Mouse (Mus musculus) inflammation-experienced regulatory T-cells, adult 6 months (primary cell): ENCODE measurements at regions not wholly inside any gene's neighbourhood (a gene's known extent, or its start where the extent isn't known, plus 50 kb on each side); places are given as distances from the start of the nearest gene placed in this dataset.

ENCODE experiments used
- ATAC-seq: one replicate; pipeline ENCODE4 v1.8.0; 2017

DNA sequence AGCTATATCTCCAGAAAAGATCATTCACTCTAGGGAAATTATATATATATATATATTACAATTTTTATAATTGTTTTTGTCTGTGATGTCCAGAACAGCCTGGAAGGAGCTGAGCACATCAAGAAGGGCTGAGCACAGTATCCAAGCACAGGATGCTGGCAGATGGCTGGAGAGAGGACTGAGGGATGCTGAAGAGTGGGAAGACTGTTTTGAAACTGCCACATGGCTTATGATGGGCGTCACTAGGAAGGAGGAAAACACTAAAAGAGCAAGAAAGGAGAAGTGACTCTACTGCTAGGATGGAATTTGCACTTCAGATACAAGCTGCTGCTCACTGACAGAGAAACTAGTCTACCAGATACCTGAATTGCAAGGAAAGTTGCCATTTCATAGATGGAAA is 50.4 kb upstream of the Atg10 start:
- no peak for ATAC-seq

DNA sequence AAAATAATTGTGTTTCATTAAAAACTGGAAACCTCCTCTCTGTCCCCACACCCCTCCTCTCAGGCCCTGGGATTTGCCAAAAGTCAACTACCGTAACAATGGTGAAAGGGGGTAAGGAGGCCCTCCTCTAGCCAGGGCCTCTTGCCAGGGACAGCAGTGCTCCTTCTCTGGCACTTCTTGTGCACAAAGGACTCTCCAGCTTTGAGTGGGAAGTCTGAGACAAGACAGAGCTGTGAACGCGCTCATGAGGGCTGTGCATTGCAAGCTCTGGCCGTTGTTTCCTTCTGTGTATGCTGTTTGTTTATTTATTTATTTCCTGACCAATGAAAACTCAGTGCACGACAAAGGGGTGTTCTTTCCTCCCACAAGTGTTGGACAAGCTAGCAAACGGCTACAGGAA is 50.8 kb upstream of the Atg10 start:
- ATAC-seq, result no peak

DNA sequence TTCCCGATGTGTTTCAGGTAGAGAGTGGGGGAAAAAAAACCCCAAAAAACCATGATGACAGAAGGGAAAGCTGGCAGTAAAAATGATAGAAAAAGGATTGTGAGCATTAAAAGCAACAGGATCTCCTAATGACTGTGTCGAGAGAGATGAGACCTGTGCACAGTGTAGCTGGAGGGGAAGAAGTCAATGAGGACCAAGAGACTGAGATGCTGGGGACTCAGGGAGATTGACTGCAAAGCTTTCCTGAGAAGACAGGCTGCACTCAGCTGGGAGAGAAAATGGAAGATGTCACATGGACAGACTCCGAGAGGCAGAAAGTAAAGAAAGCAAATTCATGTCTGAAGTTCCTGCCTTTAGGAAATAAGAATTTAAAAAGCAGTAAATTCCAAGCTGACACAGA is 55.7 kb upstream of the Atg10 start:
- ATAC-seq, result no peak

DNA sequence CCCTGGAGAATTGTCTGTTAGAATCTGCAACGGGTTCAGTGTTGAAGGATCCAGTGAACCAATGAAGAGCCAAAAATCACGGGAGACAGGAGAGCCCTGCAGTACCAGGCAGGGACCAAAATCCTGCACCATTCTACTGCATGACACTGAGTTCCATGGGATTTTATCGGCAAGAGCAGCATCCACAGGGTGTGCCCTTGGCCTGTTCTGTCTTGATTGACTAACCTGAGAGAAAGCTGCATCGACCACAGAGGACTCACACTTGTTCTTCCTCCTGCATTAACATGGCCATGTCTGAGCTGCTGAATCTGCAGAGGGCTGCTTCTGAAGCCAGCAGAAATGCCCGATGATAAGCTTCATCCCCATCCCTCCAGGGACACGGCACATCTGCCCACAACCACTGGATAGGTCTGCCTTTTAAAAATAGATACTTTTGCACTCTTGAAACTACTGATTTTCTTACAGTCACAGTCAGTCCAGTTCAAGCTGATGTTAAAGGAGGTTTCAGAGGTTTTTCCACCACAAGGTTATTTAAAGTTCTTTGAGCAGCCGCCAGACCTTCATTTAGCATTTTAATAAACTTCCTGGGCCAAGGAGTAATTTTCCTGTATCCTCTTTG is 71.9 kb upstream of the Atg10 start:
- no peak for ATAC-seq

DNA sequence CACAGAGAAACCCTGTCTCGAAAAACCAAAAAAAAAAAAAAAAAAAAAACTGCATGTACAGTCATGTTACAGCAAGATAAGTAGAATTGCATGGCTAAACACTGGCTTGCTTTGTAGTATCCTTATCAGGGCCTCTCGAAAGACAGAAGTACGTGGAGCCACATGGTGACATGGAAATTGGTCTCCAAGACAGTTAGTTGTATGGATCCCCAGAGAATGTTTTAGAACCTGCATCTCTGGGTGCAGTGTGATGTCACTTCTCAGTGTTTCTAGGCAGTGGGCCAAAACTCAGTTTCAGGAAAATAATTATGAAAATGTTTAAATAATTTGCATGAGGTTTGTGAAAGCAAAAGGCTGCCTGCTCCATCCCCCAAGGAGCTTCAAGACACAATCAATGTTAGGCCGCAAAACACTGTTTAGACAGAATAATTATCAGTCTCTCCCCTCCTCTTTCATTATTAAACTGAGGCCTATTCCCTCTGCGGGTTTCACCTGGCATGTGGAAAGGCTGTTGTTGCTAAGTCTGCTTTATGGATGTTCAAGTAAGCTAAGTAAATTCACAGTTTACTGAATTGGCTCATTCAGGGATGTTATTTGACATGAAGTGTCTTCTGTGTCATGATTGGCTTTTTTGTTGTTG is 72.9 kb upstream of the Atg10 start:
- ATAC-seq, result peak; percentile 25

DNA sequence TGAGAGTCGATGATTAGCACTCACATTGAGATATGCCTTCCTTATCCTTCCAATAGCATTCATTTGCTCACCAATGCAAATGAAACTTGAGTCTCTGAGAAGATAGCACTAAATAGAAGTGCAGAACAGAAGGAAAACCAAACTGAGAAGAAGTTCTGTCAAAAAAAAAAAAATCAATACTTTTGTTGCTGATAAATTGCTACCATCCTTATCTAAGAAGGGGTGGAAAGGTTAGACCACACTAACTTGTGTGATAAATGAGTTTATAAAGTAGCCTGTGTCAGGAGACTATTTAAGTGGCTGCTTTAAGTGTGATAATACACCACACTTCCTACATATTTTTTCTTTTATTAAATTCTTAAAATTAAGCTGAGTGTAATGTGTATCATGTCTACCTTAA is 78.1 kb upstream of the Atg10 start:
- no peak for ATAC-seq

DNA sequence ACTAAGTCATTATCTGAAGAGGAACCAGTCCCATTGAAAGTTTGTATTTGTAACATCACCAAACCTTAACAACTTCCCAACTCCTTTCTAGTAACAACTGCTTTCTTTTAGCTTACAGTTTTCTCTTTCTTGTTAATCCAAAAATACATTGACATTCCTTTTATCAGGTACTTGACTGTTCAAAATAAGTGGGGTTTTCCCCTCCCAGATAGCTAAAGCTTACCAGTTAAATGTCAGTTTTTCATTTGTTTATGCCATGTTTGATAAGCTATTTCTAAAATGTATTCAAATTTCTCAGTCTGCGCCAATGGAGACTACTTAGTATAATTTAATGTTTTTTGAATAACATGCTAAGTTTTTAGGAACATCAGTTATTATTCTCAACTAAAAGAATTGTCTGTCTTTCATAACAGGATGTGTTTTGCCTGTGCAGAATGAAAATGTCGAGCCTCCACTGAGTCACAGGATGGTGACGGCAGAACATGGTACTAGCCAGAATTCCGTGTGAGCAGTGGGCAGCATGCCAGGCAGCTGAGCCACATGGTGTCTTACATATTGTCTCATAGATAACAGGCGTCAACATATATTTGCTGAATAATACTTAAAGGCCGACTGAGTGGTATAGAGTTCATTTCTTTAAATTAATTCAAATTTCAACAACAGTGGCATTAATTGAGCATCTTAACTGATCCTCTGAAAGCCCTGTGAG is 82.1 kb upstream of the Atg10 start:
- peak; percentile 92 for ATAC-seq

DNA sequence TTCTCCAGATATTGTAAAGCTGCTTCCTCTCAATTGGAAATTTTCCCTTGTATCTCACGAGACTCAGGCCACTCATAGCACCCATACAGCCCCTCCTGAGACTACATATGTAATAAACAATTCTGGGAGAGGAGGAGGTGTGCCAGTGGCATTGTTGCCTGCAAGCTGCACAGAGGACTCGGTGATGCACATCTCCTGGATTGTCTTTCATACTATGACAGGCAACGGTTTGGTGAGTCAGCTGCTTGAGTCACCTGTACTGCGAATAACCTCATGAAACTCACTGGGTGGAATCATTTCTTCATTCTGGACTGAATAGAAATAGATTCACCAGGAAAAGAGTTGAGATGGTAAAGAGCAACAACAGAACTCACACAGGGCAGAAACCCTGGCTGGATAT is 82.8 kb upstream of the Atg10 start:
- ATAC-seq, result no peak

DNA sequence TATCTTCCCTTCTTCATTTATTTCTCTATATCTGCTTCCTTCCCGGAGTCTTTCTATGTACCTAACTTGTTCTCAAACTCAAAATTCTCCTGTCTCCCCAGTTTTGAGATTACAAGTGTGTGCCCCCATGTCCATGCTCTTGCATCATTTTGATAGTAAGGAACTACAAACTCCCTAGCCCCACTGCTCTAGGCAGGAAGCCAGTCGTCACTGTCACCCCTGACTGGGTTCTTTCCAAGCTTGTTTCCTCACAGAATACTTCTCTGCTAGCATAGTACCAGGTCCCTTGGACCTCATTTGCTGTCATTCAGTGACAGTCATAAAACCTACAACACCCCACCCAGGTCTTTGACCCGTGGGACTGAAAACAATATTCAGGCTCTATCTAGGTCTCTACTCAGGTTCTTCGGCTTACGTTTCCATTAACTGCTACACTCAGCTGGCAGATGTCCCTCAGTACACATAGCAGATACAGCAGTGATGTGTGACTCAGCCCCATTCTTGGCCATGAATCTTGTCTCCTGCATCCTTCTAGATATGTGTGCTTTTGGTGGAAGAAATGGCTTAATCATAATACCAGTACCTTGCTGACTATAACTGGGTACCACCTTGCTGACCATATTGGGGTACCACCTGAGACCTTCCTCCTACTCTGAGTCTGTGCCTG is 89.3 kb upstream of the Atg10 start:
- ATAC-seq, result no peak

DNA sequence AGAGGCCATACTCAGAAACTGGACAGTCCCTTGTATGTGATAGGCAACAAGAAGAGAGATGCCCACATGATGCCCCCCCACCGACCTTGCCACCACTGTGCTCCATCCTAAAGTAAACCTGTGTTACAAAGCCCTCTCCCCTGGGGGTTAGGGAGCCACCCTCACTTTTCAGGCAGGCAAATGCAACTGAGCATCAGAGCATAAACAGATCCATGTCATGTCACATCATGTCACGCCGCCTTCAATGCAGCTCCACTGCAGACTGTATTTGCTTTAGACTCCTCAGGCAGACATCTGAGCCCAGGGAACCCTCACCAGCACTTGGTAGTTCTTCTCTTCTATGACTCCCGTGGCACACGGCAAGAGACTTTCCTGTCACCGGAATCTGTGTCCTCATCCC is 98.6 kb upstream of the Atg10 start:
- no peak for ATAC-seq

DNA sequence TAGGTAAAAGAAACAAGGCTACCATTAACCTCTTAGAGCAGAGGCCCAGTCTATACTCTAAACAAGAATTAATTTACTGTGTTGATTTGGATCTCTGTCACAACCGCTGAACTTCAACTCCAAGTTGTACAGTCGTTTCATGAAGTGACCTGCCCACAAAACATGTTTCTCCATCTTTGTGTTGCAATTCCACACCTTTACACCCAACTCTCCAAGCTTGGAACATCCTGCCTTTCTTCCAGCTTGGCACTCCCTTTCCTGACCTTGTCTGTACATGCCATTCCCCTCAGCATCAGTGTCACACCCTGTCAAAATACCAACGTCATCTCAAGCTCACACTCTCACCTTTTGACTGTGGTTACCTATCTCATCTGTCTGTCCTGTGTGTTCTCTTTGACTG is 103.1 kb upstream of the Atg10 start:
- ATAC-seq, result no peak

DNA sequence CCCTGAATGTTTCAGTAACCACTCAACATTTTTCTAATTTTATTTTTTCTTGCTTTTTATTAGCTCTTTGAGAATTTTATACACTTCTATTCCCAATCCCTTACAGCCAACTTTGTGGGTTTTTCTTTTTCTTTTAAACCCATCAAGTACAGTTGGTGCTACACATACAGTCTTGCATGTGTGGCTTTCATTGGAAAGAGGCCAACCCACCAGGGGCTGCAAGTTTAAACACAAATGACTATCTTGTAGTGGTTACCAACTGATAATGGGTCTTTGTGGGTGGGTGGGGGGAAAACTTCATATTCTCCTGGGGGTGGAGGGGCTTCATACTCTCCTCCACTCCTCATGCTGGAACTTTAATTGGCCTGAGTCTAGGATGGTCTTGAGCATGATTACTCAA is 110.5 kb upstream of the Atg10 start:
- ATAC-seq, result no peak

DNA sequence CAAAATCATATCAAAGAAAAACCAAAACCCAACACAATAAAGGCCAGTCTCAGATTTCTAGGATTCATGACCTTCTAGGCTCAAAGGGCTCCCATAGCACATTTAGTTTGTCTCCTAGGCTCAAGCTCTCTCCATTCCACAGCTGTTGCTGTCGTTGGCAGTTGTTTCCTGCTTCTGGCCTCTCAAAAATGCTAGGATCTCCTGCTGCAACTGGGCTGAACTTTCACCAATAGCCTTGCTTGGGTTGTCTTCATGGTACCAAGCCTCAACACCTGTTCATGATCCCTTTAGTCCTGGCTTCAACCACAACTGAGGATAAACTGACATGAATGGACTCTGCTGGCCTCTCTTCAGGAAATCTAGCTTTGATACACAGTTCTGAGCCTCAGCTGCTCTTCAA is 115.9 kb upstream of the Ssbp2 start:
- no peak for ATAC-seq

DNA sequence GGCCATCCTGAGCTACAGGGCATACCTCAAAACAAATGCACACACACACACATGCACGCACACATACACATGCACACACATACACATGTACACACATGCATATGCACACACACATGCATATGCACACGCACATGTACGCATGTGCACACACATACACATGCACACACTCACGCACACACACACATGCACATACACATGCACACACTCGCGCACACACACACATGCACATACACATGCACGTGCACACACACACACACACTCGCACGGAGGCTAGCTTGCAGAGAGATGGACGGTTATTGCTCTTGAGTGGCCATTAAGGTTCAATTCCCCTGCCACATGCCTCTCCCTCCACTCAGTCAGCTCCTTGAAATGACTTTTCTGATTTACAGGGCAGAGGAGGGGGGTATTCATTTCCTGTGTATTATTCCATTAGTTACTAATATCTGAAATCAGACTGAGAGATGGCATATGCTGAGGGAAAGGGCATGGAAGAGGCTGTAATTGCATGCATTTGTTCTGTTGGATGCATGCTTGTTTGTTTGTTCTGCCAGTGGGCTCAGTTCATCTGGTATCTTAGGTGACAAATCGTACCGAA is 111.5 kb upstream of the Ssbp2 start:
- no peak for ATAC-seq

DNA sequence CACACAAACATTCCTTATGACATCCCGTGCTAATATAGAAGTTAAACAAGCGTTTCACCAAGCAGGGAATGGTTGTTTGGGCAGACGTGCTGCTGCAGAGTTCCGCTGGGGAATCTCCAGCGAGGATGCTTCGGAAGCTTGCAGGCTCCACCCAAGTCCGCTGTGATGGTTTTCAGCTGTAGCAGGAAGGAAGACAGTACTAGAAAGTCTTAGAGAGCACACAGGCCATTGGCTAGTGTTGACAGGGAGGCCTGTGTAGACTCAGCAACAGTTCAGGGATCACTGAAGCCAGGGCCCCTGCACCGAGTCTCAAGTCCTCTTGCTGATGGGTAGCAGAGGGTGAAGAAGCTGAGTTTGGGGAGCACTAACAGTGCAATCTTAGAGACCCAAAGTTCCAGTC is 107.8 kb upstream of the Ssbp2 start:
- ATAC-seq, result no peak

DNA sequence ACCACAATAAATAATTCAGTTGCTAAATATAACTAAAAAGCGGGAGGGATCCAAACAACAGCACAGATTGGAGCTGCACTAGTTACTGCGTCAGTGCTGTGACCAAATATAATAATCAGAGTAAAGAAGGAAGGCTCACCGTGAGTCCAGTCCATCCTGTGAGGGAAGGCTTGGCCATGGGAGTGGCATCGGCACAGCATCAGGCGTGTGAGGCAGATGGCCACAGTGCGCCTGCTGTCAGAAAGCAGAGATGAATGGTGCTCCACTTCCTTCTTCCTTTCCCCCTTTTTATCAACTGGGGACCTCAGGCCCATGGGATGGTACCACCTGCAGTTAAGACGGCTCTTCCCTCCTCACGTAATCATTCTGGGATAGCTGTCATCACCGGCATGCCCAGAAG is 103.6 kb upstream of the Ssbp2 start:
- ATAC-seq, result no peak

DNA sequence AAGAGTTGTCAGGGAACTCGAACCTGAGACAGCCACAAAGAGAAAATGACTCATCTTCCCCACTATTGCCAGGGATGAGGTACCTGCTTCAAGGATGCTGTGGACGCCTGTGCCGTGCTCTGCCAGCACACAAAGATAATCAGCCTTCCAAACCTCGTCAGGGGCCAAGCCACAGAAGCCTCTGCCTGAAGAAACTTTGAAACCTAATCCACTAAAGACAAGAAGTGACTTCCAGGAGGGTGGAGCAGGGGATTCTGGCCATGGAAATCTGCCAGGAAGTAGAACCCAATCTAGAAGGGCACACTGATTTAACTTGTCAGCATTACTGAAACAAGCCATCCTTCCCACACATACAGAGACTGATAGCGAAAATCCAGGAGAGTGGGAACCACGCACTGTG is 100.0 kb upstream of the Ssbp2 start:
- ATAC-seq, result peak; percentile 22

DNA sequence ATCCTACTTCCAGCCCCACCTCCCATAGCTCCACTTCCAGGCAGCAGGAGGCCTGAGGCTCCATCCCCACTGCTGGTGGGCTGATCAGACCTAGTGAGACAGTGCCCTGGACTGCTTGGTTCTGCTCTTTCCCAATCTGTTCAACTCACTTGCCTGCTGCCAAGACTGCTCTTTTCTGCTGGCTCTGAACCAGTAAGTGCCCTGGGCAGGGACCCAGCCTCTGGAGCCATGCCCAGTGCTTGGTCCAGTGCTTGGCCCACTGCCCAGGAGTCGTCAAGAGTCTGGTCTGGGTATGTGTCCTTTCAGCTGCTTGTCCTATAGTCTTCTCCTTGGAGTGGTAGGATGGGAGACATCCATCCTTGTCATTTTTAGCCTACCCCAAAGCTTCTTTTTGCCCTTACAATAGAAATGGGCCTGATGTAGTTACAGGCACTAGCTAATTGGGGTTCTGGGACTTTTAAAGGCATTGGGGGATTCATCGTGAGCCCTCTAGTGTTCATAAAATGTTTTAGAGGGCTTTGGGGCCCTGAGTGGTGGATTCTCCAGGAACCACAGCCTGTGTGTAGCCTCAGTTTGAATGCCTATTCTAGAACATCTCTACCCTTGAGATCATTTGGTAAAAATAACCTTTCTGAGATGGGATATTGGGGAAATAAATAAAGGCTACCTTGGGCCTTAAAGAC is 94.7 kb upstream of the Ssbp2 start:
- no peak for ATAC-seq

DNA sequence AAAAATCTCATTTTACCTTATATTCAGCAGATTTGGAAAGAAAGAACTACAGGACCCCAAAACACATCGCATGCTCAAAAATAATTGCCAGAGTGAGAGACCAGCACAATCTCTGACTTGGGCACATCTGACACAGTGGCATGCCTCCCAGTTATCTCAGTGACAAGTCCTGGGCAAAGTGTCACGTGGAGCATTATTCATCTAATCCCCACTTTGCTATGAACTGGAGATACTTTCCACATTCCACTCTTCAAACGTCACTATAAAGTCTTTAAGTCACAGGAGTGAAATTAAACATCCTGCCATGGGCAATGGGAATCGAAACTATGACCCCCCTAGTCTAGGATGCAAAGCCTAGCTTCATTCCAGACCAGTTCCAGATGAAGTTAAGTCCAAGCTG is 93.5 kb upstream of the Ssbp2 start:
- ATAC-seq, result no peak

DNA sequence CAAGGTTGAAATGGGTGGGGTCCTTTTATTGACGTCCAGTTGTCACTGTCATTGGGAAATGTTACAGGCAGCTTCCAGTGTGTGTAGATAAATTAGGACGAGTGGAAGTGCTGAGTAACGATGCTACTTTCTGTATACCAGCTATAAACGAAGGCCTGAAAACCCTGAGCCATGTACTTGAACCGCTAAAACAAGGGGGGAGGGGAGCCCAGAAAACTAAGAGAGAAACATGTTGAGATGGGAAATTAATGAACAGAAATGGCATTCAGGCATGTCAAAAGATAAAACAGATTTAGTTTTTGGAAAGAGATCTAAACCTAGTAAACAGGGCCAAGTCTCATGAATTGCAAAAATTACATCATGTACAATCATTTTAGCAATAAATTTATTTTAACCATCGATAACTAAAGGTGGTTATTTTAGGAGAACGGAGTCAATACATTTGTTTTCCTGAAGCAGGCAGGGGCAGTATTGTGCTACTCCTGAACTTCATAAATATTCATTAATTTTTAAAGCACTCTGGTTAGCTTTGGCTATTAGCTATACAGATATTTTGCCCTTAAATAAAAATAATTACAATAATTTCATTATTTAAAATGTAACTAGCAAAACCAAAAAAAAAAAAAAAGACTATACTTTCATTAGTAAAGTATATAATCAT is 92.1 kb upstream of the Ssbp2 start:
- ATAC-seq, result no peak

DNA sequence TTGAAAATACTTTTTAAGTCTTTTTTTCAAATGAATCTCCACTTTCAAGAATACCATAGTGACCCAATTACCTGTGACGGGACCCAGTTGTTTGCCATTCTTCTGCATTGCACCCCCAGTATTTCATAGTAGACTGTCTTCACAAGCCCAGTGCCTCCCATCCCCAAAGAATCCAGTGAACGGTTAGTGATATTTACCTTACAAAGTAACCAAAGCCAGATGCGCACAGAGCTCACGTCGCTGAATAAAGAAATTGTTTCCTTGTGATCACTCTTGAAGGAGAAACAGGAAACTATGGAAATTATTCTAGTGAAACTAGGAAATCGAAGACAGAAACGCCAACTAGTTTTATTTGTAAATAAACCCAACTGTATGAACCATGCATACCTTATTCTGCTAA is 91.4 kb upstream of the Ssbp2 start:
- ATAC-seq, result no peak

DNA sequence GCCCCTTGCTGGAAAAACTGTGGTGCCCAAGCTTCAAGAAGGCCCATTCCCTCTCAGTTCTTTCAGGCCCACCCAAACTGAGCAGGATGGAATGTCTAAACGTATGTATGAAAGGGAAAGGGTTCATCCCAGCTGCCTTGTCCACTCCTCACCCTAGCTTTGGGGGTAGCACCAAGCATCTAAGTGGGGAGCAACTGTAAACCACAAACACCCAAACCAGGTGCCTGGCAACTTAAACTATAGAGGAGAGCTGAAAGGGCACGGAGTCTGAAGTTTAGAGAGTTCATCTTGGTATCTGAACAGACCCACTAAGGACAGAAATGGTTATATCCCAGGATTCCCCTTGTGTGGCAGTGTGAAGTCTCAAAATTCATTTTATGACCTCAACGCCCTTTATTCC is 90.1 kb upstream of the Ssbp2 start:
- ATAC-seq, result no peak
